Mouse (Mus musculus): ENCODE measurements at regions not wholly inside any gene's neighbourhood (a gene's known extent, or its start where the extent isn't known, plus 50 kb on each side); places are given as distances from the start of the nearest gene placed in this dataset.

- TF ChIP-seq CTCF (IDR thresholded peaks at IDR 0.05): no peak
- TF ChIP-seq EP300 (IDR thresholded peaks at IDR 0.05): no peak
Measured at GRCm38 (mm10) chr9:86020133-86020532, 178.0 kb downstream of the Tpbg start.

All from lung, postnatal 0 days (tissue).